Mouse (Mus musculus) cerebellum, postnatal 14 days (tissue): ENCODE measurements around the gene Wfdc13.

ENCODE experiments used
- DNase-seq, 2 experiments: peaks; one replicate each; pipeline ENCODE4 v3.0.0; 2021; ENCODE audit warnings: mixed read lengths in 2 of 2

Wfdc13 gene

DNA sequence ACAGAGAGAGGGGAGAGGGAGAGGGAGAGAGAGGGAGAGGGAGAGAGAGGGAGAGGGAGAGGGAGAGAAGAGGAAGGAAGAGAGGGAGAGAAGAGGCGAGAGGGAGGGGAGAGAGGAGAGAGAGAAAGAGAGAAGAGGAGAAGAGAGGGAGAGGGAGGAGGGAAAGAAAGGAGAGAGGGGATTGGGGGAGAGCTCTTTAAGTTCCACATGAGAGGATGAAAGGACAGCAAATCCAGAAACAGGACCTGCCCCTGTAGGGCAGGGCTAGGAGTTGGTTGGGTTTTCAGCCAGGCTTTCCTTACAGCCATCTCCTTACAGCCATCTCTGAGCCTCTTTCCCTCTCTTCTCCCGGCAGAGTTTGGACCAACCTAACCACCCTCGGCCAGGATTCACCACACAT, at the start of gene Wfdc13:
Wfdc13 (plus strand) TSS at position 301 of the 400 bp plus-strand sequence.
- DNase-seq: no peak

DNA sequence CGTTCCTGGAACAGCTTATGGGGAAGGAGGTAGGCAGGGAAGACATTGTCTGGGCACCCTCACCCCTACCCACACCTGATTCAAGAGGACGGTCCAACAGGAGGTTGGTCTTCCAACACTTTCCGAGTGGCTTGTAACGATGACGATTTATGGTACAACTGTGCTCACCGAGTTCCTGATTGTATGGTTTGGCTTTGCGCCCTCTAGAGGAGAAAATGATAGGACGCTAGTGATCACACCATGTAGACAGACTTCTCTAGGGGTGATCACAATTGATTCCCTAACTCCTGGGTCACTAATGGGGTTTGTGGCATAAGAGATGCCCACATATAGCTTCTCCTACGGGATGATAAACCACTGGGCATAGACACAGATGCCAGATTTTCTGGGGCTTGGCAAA, 49.6 kb upstream of the Wfdc13 start:
- DNase-seq: no peak

DNA sequence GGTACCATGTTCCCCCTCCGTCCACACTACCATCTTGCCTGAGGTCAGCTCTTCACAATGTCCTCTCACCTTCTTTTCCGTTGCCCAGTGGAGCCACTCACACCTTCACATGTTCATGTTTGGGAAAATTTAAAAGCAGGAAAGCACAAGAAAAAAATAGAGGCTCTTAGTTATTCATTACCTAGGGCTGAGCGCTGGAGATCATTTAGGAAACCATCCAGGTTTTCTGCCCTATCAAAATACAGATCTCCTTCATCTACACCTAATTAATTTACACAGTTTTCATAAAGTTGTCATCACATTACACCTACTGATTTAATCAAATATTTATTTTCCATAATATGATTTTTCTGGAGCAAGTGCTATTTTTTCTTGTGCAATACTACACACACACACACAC, 46.2 kb upstream of the Wfdc13 start, which contains the start of gene Wfdc16:
Wfdc16 (minus strand) TSS at position 101 of the 400 bp plus-strand sequence.
- DNase-seq: no peak

DNA sequence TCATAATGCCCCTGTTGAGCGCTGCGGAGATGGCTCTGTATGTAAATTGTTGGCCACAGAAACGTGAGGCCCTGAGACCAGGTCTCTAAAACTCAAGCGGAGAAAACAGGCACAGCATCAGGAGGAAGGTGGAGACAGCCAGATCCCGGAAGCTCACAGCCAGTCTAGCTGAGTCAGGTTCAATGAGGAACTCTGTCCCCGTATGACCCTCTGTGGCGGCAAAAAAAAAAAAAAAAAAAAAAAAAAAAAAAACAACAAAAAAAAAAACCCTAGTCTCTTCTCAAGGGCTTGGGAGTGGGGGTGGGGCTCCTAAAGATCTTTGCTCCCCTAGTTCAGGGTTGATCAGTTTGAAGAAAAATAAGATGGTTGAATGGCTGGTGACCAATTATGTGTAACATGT, 43.8 kb upstream of the Wfdc13 start:
- no peak for DNase-seq

DNA sequence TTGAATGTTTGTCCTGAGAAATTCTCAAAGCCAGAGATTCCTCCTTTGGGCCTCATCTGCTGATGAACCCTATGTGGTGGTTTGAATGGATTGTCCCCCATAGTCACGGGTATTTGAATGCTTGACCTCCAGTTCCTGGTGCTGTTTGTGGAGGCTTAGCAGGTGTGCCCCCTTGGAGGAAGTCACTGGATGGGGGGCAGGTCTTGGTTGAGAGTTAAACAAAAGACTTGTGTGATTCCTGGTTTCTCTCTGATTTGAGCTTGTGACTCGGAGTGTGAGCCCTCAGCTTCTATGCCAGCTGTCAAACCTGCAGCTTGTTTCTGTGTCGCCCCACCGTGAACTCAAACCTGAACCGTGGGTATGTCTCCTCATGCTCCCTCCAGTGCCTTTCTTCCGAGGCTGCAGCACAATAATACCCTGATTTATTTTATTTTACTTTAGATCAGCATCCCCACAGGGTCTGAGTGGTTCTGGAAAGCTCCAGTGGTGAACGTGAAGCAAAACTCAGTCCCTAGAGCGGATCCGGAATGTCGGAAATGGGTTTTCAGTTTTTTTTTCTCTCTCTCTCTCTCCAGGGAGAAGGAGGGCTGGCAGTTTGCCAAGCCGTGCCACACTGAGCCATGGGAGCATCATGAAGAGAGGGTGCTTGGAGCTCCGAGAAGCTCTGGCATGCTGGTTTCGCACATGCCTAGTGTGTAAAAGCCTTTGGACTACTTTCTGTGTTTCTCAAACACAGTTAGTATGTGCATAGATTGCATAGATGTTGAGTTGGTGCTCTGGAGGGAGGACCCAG, 42.8 kb upstream of the Wfdc13 start:
- DNase-seq: peak in 1 of 2 experiments; percentile 15

DNA sequence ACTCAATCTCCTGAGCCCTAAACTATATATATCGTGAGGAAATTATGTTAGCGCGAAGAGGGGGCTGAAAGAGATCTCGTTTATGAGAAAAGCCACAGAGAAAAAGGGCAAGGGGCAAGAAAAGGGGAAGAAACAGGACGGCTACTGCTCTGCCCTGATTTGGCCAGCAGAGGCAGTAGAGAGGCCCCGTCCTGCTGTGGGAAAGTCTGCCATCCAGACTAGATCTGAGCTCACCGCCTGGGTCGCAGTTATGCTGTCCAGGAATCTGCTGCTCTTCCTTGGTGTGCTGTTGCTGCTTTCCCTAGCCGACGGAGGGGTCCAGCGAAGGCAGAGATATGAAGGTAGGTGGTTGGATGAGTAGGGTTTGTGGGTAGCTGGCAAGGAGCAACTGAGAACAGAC, 29.0 kb upstream of the Wfdc13 start, which contains the start of gene Wfdc10:
Wfdc10 (plus strand) TSS at position 189 of the 400 bp plus-strand sequence.
- peak; percentile 60 to 74 for DNase-seq

DNA sequence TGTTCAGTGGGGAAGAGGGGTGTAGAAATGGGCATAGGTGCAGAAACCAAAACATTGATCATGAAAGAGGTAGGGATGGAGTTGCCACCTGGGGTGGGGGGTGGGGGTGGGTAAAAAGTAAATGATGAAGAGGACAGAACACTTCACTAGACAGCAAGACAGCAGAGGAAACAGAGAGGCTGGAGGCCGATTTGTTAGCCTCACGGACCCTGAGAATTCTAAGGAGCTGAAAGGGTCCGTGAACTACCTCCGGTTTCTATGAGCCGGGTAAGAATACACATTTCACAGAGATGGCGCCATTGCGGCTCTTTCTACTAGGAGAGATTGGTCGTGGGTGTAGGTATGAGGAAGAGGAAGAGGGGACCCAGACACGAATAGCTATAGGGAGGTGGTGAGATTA, 28.4 kb upstream of the Wfdc13 start, which contains the start of gene Wfdc9:
Wfdc9 (minus strand) TSS at position 101 of the 400 bp plus-strand sequence.
- DNase-seq: no peak

DNA sequence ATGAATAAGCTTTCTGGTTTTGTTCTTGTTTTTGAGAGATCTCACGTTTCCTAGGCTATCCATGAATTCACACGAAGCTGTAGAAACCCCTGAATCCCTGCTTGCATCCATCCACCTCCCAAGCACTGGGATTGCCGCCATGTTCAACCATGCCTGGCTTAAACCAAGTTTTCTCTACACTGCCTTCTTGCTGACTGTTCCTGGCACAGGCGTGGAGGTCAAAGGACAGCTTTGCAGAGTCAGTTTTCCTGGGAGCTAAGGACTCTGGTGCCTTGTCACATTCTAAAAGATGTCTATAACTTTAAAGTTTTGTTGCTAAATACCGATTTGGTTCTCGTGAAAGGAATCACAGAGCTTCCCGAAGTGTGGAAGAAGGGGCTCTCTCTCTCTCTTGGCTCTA, 20.1 kb upstream of the Wfdc13 start:
- no peak for DNase-seq

DNA sequence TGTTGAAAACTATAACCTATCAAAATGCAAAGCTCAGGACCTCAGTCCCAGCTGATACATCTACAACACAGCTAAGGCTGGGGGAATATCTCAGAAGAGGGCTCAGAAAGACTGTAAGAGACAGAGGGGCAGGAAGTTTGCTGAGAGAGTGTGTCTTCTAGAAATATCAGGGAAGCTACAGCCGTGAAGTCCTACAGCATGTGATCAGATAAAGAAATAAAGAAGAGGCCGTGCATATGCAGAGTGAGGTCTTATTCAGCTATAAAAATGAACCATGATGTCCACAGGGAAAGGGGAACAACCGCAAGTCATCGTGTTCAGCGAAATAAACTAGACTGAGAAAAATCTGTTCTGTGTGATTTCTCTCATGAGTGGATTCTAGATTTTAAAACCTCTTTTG, 14.6 kb upstream of the Wfdc13 start:
- DNase-seq: no peak

DNA sequence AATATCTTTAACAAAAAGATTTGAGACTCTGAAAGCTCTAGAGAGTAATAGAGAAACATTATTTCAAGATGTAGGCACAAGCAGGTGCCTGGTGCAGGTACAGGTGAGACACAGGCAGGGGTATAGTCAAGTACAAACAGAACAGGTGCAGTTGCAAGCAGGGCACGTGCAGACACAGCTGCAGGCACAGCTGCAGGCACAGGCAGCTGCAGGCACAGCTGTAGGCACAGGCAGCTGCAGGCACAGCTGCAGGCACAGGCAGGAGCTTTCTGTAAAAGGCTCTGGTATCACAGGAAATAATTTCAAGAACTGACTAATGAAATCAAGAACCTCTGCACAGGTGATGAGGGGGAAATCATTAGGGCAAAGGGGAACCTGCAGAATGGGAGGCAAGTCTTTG, 14.0 kb upstream of the Wfdc13 start:
- DNase-seq: no peak

DNA sequence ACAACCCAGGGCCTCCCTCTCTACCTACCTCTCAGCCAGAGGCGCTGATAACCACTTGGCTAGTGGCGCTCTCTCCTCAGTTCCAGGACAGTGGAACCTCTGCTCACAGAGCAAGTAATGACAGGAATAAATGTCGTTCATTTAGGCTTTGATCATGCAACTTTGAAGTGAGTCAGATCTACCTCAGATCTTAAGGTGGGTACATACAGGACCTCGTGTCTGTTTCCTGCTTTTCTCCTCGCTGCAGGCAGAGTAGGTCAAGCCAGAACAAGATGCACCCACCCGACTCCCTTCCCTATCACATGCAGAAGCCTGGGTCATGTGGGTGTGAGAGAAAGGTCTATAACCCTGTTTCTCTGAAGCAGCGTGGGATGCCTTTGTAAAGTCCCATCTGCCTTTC, 10.9 kb upstream of the Wfdc13 start, which contains the start of gene Wfdc11:
Wfdc11 (minus strand) TSS at position 101 of the 400 bp plus-strand sequence.
- no peak for DNase-seq

DNA sequence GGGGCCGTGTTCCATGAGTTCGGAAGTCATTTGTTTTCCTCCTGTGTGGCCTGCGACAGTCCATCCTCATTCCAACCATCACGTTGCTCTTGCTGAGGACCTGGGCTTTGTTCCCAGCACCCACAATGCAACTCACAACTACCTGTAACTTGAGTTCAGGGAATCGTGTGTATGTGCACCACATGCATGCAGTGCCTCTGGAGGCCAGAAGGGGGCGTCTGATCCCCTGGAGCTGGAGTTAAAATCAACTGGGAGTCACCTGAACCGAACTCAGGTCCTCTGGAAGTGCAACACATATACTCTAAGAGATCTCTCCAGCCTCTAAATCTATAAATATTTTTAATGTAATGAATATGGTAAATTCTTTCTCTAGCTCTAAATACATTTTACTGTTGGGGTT, 8.8 kb upstream of the Wfdc13 start:
- DNase-seq: no peak

DNA sequence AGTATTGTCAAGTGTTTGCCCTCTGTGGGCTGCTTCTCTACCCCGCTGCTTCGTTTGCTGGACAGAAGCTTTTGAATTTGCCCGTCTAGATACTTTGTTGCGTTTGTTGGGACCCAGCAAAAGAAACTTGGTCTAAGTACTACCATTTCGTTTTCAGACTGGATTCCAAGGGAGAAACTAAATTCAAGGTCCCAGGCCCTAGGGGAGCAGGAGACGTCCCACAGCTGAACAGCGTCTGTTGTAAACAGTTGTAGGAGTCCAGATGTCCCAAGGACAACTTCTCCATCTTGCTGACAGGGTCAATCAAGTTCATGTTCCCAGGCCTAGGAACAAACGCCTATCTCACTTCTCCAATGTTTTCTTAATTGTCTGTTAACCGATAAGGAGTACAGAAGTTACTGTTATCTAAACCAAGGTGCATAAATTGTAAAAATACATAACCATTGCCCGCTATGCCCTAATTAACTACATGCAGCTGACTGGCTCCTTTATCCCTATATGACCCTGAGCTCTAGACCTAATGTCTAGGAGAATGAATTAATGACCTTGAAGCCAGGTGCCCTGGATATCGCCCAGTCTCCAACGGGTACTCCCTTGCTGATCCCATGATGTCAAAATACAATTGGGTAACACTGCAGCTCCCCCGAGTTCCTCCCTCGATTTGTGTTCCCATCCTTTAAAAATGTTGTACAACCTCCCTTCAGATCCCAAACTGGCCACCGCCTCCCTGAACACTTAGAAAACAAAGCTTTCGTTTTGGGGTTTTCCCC, 7.8 kb upstream of the Wfdc13 start:
- DNase-seq: no peak

DNA sequence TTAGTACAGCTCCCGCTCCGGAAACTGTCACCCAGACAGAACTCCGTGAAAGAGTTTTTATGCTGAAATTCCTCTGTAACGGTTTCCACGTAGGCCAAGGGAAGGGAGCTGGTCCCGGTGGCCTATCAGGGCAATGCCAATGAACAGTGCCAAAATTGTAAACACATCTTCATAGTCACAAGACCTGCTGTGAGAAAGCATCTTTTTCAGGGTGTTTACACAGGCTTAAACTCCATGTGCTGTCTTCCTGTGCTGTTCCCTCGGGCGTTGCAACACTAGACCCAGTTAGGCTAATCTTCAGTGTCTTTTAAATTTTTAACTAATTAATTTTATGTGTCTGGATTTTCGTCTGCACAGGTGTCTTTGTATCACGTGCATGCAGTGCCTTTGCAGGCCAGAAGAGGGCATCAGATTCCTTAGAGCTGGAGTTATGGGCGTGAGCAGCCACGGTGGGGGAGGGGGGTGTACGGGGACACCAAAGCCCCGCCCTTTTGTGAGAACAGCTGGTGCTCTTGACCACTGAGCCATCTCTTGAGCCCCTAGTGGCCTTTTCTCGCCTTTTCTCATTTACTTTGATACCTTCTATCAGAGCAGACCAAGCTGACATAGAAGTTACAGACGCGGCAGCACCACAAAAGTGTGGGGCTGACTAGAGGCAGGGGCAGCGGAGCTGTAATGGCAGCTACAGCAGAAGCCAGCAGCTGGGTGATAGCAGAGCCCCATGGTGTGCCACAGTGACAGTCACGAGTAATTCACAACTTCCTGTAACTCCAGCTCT, 5.9 kb upstream of the Wfdc13 start:
- DNase-seq: peak; percentile 74 to 87

DNA sequence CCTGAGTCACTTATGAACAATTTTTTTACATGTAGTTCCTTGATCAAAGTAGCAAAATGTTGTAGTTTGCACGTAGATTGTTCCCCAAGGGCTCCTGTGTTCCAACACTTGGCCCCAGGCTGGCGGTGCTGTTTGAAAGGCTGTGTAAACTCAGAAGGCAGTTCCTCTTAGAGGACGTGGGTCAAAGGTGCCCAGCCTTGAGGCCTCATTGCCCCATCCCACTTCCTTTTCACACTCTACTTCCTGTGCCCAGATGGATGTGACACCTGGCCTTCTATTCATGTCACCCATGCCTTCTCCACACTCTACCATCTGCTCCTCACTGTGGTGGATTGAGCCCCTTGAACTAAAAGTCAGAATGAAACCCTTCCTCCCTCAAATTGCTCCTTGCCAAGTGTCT, 5.0 kb upstream of the Wfdc13 start:
- DNase-seq: no peak

DNA sequence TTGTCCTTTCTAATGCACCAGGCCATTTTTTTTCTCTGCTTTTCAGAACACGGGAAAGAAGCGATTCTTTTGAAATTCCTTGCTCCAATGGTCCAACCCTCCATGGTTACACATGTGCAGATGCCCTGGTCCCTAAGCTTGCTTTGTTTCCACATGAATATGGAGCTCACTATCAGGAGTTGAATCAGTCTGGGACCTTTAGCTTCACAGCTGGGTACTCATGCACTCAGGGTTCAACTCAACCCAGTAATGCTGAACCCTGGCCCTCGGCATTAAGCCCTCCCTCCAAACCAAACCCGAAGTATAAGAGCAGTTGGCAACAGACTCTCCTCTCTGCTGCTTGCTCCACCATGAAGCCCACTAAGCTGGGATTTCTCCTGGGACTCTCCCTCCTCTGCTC, 13.3 kb downstream of the Wfdc13 start, which contains the start of gene Spint4:
Spint4 (plus strand) TSS at position 301 of the 400 bp plus-strand sequence.
- DNase-seq: no peak

DNA sequence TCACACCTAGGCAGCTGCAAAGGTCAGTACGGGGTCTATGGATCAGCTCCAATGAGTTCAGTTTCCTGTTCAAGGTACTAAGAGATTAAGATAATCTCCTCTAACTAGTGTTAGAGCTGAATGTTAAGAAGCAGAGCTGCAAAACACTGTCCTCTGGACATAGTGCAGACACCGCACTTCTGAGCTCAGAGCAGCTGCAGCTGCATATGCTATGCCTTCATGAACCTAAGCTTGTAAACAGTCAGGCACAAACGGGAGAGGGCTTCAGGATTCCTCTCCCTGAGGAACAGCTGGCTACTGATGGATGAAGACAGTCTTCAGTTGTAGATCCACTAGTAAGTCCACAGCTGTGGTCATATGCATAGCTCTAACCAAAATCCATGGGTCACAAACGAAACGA, 16.1 kb downstream of the Wfdc13 start:
- no peak for DNase-seq

DNA sequence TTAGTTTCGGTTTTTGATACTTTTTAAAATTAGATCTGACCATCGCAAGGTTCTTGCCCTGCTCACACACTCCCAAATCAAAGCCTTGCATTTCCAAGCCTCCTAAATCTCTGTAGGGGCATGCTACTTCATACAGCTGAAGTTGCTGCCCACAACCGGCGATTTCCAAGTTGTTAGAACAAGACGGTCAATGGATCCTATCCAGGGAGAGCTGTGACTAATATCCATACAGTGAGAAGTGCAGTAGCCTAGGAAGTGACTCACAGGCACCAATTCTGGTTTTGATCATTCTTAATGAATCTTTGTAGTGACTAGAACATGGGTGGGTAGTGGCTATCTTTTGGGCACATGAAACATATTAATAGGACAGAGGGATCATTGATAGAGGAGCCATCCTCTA, 16.9 kb downstream of the Wfdc13 start:
- no peak for DNase-seq

DNA sequence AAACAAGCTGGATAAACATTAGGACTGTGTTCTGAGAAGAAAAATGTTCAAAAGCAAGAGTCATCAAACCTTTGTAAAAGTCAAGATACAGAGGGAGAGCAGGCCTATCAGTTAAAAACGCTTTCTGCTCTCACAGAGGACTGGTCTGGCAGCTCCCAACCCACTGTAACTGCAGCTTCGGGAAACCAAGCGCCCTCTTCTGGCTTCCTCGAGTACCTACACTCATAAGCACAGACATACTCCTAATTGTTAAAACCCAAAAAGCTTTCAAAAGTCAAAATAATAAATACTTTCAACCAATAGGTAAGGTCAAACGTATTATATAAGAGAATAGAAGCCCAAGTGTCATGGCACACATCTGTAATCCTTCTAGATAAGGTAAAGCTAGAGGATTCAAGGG, 19.3 kb downstream of the Wfdc13 start:
- no peak for DNase-seq

DNA sequence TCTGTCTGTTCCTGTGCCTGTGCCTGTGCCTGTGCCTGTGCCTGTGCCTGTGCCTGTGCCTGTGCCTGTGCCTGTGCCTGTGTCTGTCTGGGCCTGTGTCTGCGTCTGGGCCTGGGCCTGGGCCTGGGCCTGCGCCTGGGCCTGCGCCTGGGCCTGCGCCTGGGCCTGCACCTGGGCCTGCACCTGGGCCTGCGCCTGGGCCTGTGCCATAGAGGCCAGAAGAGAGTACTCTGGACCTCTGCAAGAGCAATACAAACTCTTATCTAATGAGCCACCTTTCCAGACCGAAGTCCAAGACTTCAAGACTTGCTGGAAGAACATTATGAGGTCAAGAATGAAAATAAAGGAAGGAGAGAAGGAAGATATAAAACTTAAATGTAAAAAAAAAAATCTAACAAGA, 20.4 kb downstream of the Wfdc13 start:
- DNase-seq: no peak

DNA sequence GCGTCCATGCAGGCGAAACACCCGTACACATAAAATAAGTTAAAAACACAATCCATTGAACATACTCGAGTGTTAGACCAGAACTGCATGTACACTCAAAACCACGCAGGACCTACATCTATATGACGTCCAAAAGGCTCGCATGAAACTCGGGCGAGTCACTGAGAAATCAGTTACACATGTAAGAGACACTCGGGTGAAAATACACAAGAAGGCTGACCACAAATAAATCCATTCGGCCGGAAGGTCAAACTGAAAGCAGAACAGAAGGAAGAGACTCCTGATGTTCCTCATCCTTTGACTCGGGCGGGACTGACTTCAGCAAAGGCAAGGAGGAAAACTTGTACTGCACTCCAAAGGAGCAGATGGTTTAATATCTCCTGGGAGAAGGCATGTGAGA, 21.1 kb downstream of the Wfdc13 start:
- DNase-seq: no peak

DNA sequence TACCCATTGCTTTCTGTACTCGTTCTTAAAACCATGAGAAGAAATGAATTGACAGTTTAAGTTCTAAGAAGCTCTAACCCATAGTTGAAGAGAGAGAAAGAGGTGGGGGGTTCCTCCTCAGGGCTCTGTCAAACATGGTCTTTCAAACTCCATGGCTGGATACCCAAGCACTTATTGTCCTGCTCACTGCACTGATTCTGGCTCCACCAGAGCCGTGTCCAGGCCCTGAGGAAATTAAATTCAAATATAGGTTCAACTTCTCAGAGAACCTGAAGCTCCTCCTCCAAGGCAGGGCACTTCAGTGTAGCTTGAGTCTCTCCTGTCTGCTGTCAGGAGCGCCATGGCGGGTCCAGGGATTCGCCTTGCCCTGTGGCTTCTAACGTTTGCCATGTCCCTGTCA, 30.1 kb downstream of the Wfdc13 start, which contains the start of gene Spint5:
Spint5 (plus strand) TSS at position 301 of the 400 bp plus-strand sequence.
- DNase-seq: no peak
